Mouse (Mus musculus) layer of hippocampus, postnatal 10 days (tissue): ENCODE results near the gene Aplf. TPM values are rescaled to one million over a fixed set of nuclear protein-coding genes. Genes with fewer than 3 reads are reported as not detected.
A peak's percentile ranks its signal among the peaks of the same experiment; 100 is the strongest.
"Not testable (repeated sequence)": the region's sequence is repeated elsewhere in the genome, so short reads cannot be mapped to it uniquely, and the experiment has no call there.

ENCODE experiments used
- DNase-seq, 2 experiments: peaks; one replicate each; pipeline ENCODE4 v3.0.0; 2021; ENCODE audit warnings: low spot score in 2 of 2
- total RNA-seq, 2 experiments: library from RNA; stranded (reverse); gene quantifications; 2 replicates each; pipeline ENCODE4 v1.2.3; 2021

Gene Aplf
- total RNA-seq, 2 experiments from 2014 or later, result 9.1 TPM

- not testable (repeated sequence) for DNase-seq
Observed at GRCm38 (mm10) chr6:87628936-87629335, 43.1 kb downstream of the Aplf start.

GRCm38 (mm10) chr6:87623151-87623550, 48.8 kb downstream of the Aplf start:
- DNase-seq, result no peak

- peak in 1 of 2 experiments; percentile 24 for DNase-seq
Observed at GRCm38 (mm10) chr6:87621281-87621680, 50.7 kb downstream of the Aplf start.

GRCm38 (mm10) chr6:87618021-87618420, 54.0 kb downstream of the Aplf start:
- no peak for DNase-seq

GRCm38 (mm10) chr6:87615696-87616083, 56.3 kb downstream of the Aplf start:
- no peak for DNase-seq

GRCm38 (mm10) chr6:87614794-87615695, 56.9 kb downstream of the Aplf start:
- peak; percentile 54 to 56 for DNase-seq

- peak; percentile 52 to 71 for DNase-seq
Observed at GRCm38 (mm10) chr6:87599825-87600224, 72.2 kb downstream of the Aplf start.

- peak; percentile 26 to 38 for DNase-seq
Observed at GRCm38 (mm10) chr6:87597116-87597833, 74.7 kb downstream of the Aplf start.

GRCm38 (mm10) chr6:87594188-87594587, 77.8 kb downstream of the Aplf start:
- DNase-seq, result no peak

- DNase-seq, result peak; percentile 16 to 33
Observed at GRCm38 (mm10) chr6:87590394-87591281, 81.4 kb downstream of the Aplf start, which contains the start of gene Prokr1. Prokr1 (minus strand) TSS chr6:87590743.

- DNase-seq, result no peak
Observed at GRCm38 (mm10) chr6:87589718-87590393, 82.1 kb downstream of the Aplf start.

- no peak for DNase-seq
Observed at GRCm38 (mm10) chr6:87583991-87584390, 88.0 kb downstream of the Aplf start.

- no peak for DNase-seq
Observed at GRCm38 (mm10) chr6:87583183-87583611, 88.8 kb downstream of the Aplf start.

GRCm38 (mm10) chr6:87582456-87582855, 89.5 kb downstream of the Aplf start:
- peak in 1 of 2 experiments; percentile 18 for DNase-seq

- DNase-seq, result no peak
Observed at GRCm38 (mm10) chr6:87581581-87581980, 90.4 kb downstream of the Aplf start.

- DNase-seq, result no peak
Observed at GRCm38 (mm10) chr6:87581071-87581470, 90.9 kb downstream of the Aplf start.
